Mouse (Mus musculus) cerebellum, adult 9-11 months (tissue): ENCODE measurements at regions not wholly inside any gene's neighbourhood (a gene's known extent, or its start where the extent isn't known, plus 50 kb on each side); places are given as distances from the start of the nearest gene placed in this dataset.

ENCODE experiments used
- DNase-seq: peaks from one replicate; pipeline ENCODE4 v3.0.0; 2022

DNA sequence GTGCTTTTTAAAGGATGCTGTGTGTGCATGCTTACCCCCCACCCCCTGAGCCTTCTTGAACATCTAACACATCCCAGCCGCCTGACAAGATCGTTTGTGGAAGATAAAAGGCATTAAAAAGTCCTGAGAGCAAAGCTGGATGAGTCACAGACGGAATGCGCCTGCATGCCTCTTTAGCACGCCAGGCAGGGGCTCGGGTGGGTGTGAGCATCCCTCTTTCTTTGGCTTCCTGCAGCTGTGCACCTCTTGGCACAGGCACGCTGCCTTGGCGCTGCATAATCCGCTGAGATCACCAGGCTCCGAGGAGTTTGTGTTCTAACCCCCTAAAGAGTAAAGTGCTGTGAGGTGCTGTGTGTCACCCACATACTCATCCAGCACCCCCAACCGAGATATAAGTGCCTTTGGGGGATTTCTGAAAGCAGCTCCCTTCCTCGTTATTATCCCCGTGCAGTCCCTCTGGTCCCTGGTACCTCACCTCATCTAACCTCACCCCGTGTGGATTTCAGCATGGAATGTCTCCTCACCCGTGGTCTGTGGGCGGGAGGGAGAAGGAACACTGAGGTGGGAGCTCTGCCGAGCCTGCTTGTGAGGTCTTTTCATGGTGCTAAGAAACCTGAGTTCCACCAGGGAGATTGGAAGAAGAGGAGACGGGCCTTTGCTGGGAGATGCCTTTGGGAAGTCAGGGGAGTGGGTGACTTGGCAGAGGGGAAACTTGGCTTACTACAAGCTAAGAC, 117.8 kb upstream of the Topaz1 start:
- DNase-seq: no peak

- no peak for DNase-seq
Observed at GRCm38 (mm10) chr9:122631793-122632192, 115.4 kb upstream of the Topaz1 start.

DNA sequence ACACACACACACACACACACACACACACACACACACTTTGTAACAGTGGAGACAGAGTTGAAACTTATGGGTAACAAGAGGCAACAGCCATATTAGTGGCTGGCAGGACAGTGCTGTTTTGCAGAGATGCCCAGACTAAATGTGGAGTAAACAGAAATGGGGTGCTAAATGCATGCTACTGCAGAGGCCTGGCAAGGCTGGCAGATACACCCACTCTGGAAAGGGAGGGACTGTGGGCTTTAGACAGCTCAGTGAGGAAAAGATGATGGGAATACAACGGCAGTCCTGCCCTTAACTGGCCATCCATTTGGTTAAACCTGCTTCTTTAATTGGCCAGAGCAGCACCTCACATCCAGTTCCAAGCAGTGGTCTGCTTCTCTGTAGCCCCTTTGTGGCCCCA, 113.7 kb upstream of the Topaz1 start:
- no peak for DNase-seq

DNA sequence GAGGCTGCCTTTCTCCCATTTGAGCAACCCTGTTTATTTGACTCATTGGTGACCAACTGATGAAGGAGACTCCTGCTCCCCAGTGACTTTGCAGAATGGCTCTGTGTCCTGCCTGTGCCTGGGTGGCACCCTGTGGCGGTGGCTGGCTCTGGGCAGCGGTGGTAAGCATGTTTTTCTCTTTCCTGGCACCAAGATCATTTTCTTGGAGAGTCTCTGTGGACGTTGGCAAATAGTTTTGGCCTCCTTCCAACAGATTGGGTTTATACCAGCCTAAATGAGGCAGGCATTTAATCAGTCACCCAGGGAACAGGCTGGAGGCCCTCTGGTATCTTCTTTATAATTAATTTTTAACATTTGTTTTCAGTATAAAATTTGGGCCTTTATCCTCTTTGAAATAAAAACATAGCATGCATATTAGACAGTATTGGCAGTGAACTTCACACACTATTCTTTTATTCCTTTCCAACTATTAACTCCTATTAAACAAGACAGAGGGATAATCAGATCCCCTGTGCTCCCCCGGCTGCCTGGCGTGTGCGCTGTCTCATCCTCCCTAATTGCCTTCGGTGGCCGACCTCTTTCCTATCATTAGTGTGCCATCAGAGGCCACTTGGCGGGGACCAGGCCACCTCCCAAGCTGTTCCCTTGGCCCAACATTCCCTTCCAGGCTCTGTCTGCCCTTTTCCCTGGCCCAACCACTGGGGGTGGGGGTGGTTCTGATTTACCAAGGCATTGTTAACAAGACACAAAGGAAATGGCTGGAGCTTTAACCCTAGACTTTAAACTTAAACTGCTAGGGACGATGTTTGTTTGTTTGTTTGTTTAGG, 111.8 kb upstream of the Topaz1 start:
- DNase-seq: peak; percentile 31

DNA sequence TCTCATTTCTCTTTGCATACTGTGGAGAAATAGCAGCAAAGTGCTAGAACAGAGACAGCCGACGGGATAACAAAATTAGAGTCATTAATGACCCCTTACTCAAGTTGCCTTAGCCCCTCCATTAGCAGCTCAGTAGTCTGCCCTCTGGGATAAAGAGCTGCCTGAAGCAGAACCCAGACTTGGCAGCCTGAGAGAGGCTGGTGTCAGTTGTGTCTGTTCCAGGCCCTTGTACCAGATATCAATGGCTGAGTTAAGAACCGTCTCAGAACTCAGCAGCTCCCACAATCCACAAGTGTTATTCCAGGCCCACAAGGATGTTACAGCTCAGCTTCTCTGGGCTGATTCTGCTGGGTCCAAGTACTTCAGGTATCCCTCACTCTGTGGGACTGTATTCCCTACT, 109.6 kb upstream of the Topaz1 start:
- DNase-seq: no peak

GRCm38 (mm10) chr9:122639239-122639638, 107.9 kb upstream of the Topaz1 start:
- DNase-seq: no peak

- no peak for DNase-seq
Observed at GRCm38 (mm10) chr9:122642913-122643312, 104.2 kb upstream of the Topaz1 start.

DNA sequence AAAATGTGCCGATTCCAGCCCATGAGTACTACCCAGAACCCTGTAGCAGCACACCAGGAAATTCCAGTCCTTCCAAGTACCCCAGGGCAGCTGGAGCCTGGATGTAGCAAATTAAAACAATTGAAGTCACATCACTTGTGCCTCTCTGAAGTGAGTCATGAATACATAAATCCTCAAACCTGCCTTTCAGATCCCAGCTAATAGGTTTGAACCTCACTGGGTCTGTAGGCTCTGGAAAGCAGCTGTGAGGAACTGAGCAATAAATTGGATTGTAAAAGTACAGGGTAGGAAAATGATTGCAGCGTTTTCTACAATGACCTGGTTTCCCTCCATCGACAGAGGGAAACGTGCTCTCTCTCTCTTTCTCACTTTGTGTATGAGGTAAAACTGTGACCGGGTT, 101.6 kb upstream of the Topaz1 start:
- DNase-seq: no peak

DNA sequence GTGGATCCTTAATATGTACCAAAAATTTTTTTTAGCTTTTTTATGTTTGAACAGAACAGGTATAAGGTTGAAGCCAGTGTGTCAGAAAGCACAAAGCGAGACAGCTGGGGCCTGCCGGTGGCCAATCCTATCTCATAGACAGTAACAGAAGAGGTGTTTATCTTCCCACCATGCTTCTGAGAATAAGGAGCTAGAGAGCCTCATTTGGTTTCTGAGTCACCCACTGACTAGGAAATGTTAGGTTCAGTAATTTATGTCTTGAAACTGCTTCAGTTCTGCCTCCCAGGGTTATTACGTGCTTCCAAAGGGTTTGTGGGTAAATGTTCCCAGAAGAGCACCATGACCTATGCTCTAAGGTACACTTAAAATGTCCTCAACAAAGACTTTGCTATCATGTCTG, 96.3 kb upstream of the Topaz1 start:
- DNase-seq: no peak

- DNase-seq: no peak
Observed at GRCm38 (mm10) chr9:122655583-122655982, 91.6 kb upstream of the Topaz1 start.

DNA sequence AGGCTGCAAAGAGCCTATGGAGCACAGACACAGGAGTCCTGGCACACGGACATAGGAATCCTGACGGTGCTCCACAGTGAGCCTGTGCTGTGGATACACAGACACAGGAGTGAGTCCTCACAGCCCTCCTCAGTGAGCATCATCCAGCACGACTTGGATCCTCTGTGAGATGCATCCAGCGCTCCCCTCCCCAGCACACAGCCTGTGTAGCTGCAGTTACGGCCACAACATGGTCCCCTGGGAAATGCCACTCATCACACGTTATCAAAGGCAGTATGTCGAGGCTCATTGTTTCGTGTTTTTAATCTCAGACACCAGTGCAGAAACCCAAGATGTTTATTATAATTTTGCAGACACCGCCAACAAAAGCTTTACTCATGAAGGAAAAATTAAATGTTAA, 87.1 kb upstream of the Topaz1 start:
- no peak for DNase-seq

- no peak for DNase-seq
Observed at GRCm38 (mm10) chr9:122666978-122667645, 80.0 kb upstream of the Topaz1 start.

- DNase-seq: no peak
Observed at GRCm38 (mm10) chr9:122667646-122667981, 79.5 kb upstream of the Topaz1 start.

- no peak for DNase-seq
Observed at GRCm38 (mm10) chr9:122673777-122674176, 73.4 kb upstream of the Topaz1 start.

- DNase-seq: no peak
Observed at GRCm38 (mm10) chr9:122678001-122678696, 69.0 kb upstream of the Topaz1 start.

- no peak for DNase-seq
Observed at GRCm38 (mm10) chr9:122687170-122687569, 60.0 kb upstream of the Topaz1 start.

GRCm38 (mm10) chr9:122691879-122692278, 55.3 kb upstream of the Topaz1 start:
- no peak for DNase-seq

- no peak for DNase-seq
Observed at GRCm38 (mm10) chr9:122695724-122696123, 51.4 kb upstream of the Topaz1 start.
